Mouse (Mus musculus): ENCODE data around the gene Man1a.

- TF ChIP-seq POLR2A (IDR thresholded peaks at IDR 0.05; ENCODE audit: borderline replicate concordance, insufficient read depth, low read length) (no peak), CTCF (IDR thresholded peaks at IDR 0.05; ENCODE audit: borderline replicate concordance, insufficient read depth, low read depth, low read length) (peak; percentile 57; the same call in 1 of the 2 replicates)
Observed at GRCm38 (mm10) chr10:53863486-53864357, 212.7 kb downstream of the Man1a start.

All from cerebellum, adult 2 months (tissue).